Mouse (Mus musculus) liver, postnatal 0 days (tissue): ENCODE data around the gene Tnip1. TPM values are rescaled to one million over a fixed set of nuclear protein-coding genes. Genes with fewer than 3 reads are reported as not detected.
A peak's percentile ranks its signal among the peaks of the same experiment; 100 is the strongest.

Source experiments
- ATAC-seq: fragments of 200-750 bp; cut with Nextera tagmentation; 2 replicates; pipeline ENCODE4 v1.8.0; 2017; ENCODE audit warnings: mild to moderate bottlenecking, moderate library complexity
- DNase-seq: peaks from one replicate; pipeline ENCODE4 v3.0.0-alpha.2; 2016
- H3K27ac ChIP-seq: fragments of 300-500 bp; sonication (generic); 2 replicates; pipeline ENCODE4 v1.5.1; 2014; ENCODE audit warnings: antibody characterized with exemption, moderate library complexity, mild to moderate bottlenecking, low read depth
- H3K27me3 ChIP-seq: fragments of 300-500 bp; sonication (generic); 2 replicates; pipeline ENCODE4 v1.6.1; 2014; ENCODE audit warnings: low read length, control low read depth, mixed read lengths; ENCODE audit not compliant: insufficient read depth
- H3K36me3 ChIP-seq: fragments of 300-500 bp; sonication (generic); replicated peaks from 2 replicates; pipeline ENCODE4 v1.6.1; 2014; ENCODE audit warnings: mild to moderate bottlenecking, control low read depth, low read length, moderate library complexity, mixed read lengths; ENCODE audit not compliant: insufficient read depth
- H3K4me1 ChIP-seq: fragments of 300-500 bp; sonication (generic); 2 replicates; pipeline ENCODE4 v1.6.1; 2014; ENCODE audit warnings: antibody characterized with exemption, mild to moderate bottlenecking, control low read depth; ENCODE audit not compliant: insufficient read depth
- H3K4me2 ChIP-seq: fragments of 300-500 bp; sonication (generic); 2 replicates; pipeline ENCODE4 v1.6.1; 2014; ENCODE audit warnings: low read depth, mild to moderate bottlenecking, low read length, moderate library complexity, mixed read lengths
- H3K4me3 ChIP-seq: fragments of 300-500 bp; sonication (generic); 2 replicates; pipeline ENCODE4 v1.5.1; 2014; ENCODE audit warnings: low read depth, low read length
- H3K9ac ChIP-seq: fragments of 300-500 bp; sonication (generic); replicated peaks from 2 replicates; pipeline ENCODE4 v1.6.1; 2014; ENCODE audit warnings: mild to moderate bottlenecking, moderate library complexity
- H3K9me3 ChIP-seq: fragments of 300-500 bp; sonication (generic); 2 replicates; pipeline ENCODE4 v1.6.1; 2016; ENCODE audit warnings: mild to moderate bottlenecking, control low read depth, low read length, mixed read lengths
- CTCF ChIP-seq: sonication (generic); IDR thresholded peaks from 2 replicates; pipeline ENCODE4 v1.5.1; 2016; ENCODE audit warnings: antibody characterized with exemption, low read depth
- EP300 ChIP-seq: IDR thresholded peaks from 2 replicates; pipeline ENCODE4 v1.6.1; 2016; ENCODE audit warnings: antibody characterized with exemption, low read depth, mild to moderate bottlenecking
- WGBS: fragments of 180-500 bp; shearing (Covaris S2); extraction: QIAGEN DNeasy Blood & Tissue Kit; methylation state at CpG from one replicate; pipeline ENCODE4 v1.1.7; 2014; ENCODE audit not compliant: insufficient replicate concordance; 5-methylcytosine and 5-hydroxymethylcytosine counted together
- polyA plus RNA-seq: library from polyadenylated mRNA; unstranded; fragments of >200 nt; fragmentation: Nextera tagmentation; extraction: Ambion mirVana; gene quantifications from 2 replicates; pipeline ENCODE4 v1.2.1, GENCODE M21; 2015

Gene Tnip1
- polyA plus RNA-seq, 1 experiment from 2014 or later, result 5.2 TPM

DNA sequence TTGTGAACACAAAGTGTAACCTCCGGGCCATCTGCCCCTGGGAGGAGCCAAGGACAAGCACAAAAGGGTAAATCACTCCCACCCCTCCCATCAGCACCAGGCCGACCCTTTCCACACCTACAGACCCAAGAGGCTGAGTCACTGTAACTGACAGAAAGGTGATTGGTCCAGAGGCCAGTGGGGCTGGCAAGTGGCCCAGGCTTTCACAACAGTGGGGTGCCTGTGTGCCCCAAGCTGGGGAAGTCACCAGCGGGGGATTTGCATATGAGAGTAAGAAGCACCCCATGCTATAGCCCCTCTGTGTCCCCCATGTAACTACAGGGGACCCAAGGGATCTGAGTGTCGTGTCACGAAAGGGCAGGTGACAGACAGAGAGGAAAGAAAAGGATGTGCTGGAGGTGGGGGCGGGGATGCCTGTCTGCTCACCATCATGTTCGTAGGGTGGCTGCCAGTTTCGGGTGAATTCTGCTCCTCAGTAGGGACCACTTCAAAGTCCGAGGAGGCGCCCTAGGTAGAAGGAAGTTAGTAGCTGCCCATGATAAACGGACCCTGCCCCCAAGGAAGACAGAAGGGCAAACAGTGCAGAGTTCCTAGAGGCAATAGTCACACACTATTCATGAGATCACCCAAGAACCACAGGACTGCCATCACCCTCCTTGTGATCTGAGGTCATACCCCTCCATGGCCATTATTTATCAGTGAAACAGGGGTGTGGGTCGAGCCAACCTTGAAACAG is 26.5 kb downstream of the Tnip1 start:
- peak; percentile 77 for DNase-seq

DNA sequence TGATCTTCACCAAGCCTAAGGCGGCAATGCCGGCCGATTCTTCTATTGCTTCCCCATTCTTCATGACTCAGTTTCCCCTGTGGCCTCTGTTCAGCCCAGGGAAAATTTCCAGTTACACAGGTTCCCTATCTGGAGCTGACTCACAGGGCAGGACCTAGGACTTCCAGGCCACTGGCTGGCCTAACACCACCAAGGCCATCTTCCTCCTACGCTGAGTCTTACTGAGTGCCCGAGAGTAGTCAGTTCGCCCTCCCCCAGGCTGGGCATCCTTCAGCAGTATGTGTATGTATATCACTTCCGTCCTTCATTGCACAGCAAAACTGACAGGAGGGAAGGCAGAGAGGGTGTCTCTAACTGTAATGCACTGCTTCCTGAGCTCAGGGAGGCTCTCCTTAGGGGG is 28.5 kb downstream of the Tnip1 start:
- 71% methylated on average over 7 of the region's 7 CpGs for WGBS
- Histone ChIP-seq H3K9me3 (no peaks in the 10 kb centered on the region), H3K4me3 (no peak overlapping the region), H3K27ac (no peak overlapping the region), H3K9ac (no peak overlapping the region), H3K27me3 (no peaks in the 10 kb centered on the region), H3K4me1 (peaks cover 16% of the 10 kb centered on the region), H3K4me2 (no peak overlapping the region), H3K36me3 (peaks cover 45% of the 10 kb centered on the region)
- ATAC-seq (no peak), DNase-seq (no peak)
- no peak for TF ChIP-seq EP300
- TF ChIP-seq CTCF, result no peak

More for the DNA sequence above, 26.5 kb downstream of the Tnip1 start:
- Histone ChIP-seq H3K4me1 (peaks cover 16% of the 10 kb centered on the region), H3K9me3 (no peaks in the 10 kb centered on the region), H3K36me3 (peaks cover 34% of the 10 kb centered on the region), H3K9ac (no peak overlapping the region), H3K4me3 (no peak overlapping the region), H3K27ac (peak overlapping the region; percentile 46), H3K4me2 (peak overlapping the region; percentile 20; the same call in 1 of the 2 replicates), H3K27me3 (no peaks in the 10 kb centered on the region)
- no peak for TF ChIP-seq CTCF
- TF ChIP-seq EP300, result no peak
- WGBS, result 38% methylated on average over 12 of the region's 12 CpGs
- ATAC-seq, result peak; percentile 77

DNA sequence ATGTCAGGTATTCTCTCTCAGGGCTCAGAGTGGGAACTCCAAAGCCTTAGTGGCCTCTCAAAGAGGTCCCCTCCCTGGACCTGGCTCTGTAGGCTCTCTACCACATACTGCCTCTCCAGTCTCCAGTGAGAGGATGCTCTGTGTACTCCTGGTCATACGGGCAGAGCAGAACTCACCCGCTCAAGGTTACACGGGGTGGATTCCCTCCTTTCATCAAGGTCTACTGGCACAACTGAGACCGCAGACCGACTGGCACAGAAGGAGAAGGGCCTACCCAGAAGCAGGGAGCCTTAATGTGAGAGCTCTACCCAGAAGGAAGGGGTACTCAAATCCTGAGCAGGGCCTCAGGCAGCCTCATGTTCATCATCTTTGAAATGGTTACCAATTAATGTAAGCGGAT is 30.2 kb downstream of the Tnip1 start:
- Histone ChIP-seq H3K9me3 (no peaks in the 10 kb centered on the region), H3K36me3 (peaks cover 49% of the 10 kb centered on the region), H3K27me3 (no peaks in the 10 kb centered on the region), H3K4me1 (peaks cover 16% of the 10 kb centered on the region), H3K27ac (no peak overlapping the region), H3K4me3 (no peak overlapping the region), H3K9ac (no peak overlapping the region), H3K4me2 (no peak overlapping the region)
- TF ChIP-seq CTCF (no peak), EP300 (no peak)
- DNase-seq (no peak), ATAC-seq (no peak)
- WGBS, result 81% methylated on average over 6 of the region's 6 CpGs

DNA sequence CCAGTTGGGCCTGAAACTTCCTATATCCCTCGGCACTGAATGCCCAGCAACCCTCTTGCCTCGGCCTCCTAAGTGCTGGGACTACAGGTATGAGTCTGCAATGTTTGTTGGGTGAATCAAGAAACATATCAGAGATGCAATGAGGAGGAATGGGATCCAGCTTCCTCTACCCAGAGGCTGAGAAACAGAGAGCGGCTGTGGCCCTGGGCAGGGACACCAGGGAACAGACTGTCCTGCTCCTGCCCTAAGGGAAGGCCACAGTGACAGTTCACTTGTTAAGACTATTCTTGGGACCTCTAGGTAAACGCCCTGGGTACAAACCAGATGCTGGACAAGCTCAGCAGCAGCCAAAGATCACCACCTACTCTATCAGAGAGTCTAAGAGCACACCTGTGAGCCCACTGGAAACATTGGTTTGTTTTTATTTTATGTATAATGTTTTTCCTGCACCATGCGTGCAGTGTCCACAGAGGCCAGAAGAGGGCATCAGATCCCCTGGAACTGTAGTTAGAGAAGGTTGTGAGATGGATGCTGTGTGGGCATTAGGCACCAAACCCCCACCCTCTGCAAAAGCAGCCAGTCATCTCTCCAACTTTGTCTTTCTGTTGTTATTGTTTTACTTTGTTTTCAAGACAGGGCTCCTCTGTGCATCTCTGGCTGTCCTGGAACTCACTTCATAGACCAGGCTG is 31.2 kb downstream of the Tnip1 start:
- Histone ChIP-seq H3K4me1 (peaks cover 9% of the 10 kb centered on the region), H3K4me3 (no peak overlapping the region), H3K9ac (no peak overlapping the region), H3K4me2 (no peak overlapping the region), H3K36me3 (peaks cover 53% of the 10 kb centered on the region), H3K9me3 (no peaks in the 10 kb centered on the region), H3K27ac (no peak overlapping the region), H3K27me3 (no peaks in the 10 kb centered on the region)
- DNase-seq (peak; percentile 59), ATAC-seq (no peak)
- TF ChIP-seq CTCF (peak; percentile 81), EP300 (no peak)
- WGBS, result 63% methylated on average over 5 of the region's 5 CpGs

DNA sequence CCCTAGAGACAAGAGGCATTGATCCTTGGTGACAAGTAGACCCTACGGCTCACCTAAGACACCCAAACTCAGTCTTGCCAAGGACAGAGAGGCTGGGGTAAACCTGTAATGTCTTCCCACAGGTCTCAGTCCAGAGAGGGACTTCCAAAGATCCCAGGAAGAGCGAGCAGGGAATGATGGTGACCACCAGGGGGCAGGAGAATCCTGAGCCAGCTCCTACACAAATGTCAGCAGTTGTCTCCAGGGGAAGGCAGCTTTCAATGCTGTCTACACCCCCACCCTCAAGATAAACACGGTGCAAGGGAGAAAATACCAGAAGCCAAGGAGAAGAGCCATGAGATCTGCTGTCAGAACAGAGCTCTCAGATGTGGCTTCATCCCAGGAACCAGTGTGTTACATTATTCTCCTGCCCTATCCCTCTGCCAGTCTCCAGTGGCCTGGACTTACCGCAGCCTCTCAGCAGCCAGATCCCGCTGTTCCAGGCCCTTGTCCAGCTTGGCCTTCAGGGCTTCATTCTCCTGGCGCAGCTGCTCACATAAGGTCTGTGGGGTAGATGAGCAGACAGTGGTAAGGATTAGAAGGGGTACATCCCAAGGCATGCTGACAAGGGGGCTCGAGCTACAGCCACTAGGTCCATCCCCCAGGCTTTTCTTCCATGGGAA is 32.3 kb downstream of the Tnip1 start:
- Histone ChIP-seq H3K4me3 (no peak overlapping the region), H3K27me3 (no peaks in the 10 kb centered on the region), H3K9me3 (no peaks in the 10 kb centered on the region), H3K4me1 (peaks cover 2% of the 10 kb centered on the region), H3K36me3 (peaks cover 60% of the 10 kb centered on the region), H3K27ac (no peak overlapping the region), H3K9ac (no peak overlapping the region), H3K4me2 (no peak overlapping the region)
- 66% methylated on average over 7 of the region's 7 CpGs for WGBS
- TF ChIP-seq EP300, result no peak
- peak; percentile 75 for TF ChIP-seq CTCF
- DNase-seq (peak; percentile 62), ATAC-seq (no peak)

DNA sequence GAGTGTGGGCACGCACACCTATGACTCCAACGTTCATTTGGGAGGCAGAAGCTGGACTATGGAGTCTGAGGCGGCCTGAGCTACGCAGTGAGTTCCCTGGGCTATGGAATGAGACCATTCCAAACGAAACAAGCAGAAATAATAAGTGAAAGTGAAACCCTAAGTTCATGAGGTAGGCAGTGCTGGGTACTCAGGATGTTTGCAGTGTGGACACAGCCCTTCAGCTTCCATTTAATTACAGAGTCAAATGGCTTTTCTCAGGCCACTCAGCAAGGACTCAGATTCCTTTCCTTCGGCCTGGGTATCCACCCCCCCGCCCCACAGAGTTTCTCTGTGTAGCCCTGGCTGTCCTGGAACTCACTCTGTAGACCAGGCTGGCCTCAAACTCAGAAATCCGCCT is 33.0 kb downstream of the Tnip1 start:
- Histone ChIP-seq H3K27me3 (no peaks in the 10 kb centered on the region), H3K27ac (no peak overlapping the region), H3K4me3 (no peak overlapping the region), H3K36me3 (peaks cover 59% of the 10 kb centered on the region), H3K4me1 (no peaks in the 10 kb centered on the region), H3K9ac (no peak overlapping the region), H3K4me2 (no peak overlapping the region), H3K9me3 (no peaks in the 10 kb centered on the region)
- TF ChIP-seq CTCF (no peak), EP300 (no peak)
- WGBS, result 88% methylated on average over 8 of the region's 8 CpGs
- DNase-seq, result no peak
- ATAC-seq, result no peak
